Mouse (Mus musculus): ENCODE results near the gene Me1. TPM values are rescaled to one million over a fixed set of nuclear protein-coding genes. Genes with fewer than 3 reads are reported as not detected.

Gene Me1
- polyA plus RNA-seq, 1 experiment from 2014 or later: 21.7 TPM

GRCm38 (mm10) chr9:86624781-86625180 is 71.0 kb downstream of the Me1 start:
- DNase-seq (ENCODE audit: low spot score): no peak
- no peak for ATAC-seq (replicated peaks; ENCODE audit: low FRiP score, low read depth)
- H3K9ac ChIP-seq (ENCODE audit: low read depth, low read length): no peak overlapping the region
- H3K4me3 ChIP-seq (replicated peaks; ENCODE audit: low read depth, low read length): no peak overlapping the region
- WGBS: 91% methylated on average over 6 of the region's 6 CpGs
- no peaks in the 10 kb centered on the region for H3K4me1 ChIP-seq (replicated peaks; ENCODE audit: insufficient read depth, low read length)
- no peaks in the 10 kb centered on the region for H3K36me3 ChIP-seq (ENCODE audit: insufficient read depth, low read length)
- no peak overlapping the region for H3K4me2 ChIP-seq (ENCODE audit: low read length)
- no peak overlapping the region for H3K27ac ChIP-seq
- H3K9me3 ChIP-seq (replicated peaks; ENCODE audit: low read length): no peaks in the 10 kb centered on the region
- H3K27me3 ChIP-seq (ENCODE audit: insufficient read depth, low read length): no peaks in the 10 kb centered on the region
- TF ChIP-seq CTCF (IDR thresholded peaks at IDR 0.05; ENCODE audit: low read depth): no peak

DNA sequence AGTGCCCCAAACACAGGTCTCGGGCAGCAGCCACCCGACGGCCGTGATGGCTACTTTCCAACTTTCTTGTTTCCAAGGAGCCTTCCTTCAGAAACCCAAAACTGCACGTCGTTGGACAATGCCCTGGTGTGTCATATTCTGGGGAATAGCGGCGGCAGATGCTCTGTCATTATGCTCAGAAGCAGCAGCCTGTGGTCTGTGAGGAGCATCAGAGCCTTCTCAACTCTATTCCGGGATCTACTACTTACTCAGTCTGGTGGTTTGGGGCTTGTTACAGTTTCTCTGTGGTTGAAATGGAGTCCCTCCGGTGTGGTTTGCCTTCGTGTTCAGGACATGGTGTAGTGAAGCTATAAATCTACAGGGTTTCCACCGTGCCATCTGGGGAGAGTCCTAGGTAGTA is 71.7 kb downstream of the Me1 start:
- H3K9me3 ChIP-seq (replicated peaks; ENCODE audit: low read length): no peaks in the 10 kb centered on the region
- H3K27ac ChIP-seq: no peak overlapping the region
- TF ChIP-seq CTCF (IDR thresholded peaks at IDR 0.05; ENCODE audit: low read depth): no peak
- H3K4me3 ChIP-seq (replicated peaks; ENCODE audit: low read depth, low read length): no peak overlapping the region
- DNase-seq (ENCODE audit: low spot score) (no peak), ATAC-seq (replicated peaks; ENCODE audit: low FRiP score, low read depth) (no peak)
- no peaks in the 10 kb centered on the region for H3K4me1 ChIP-seq (replicated peaks; ENCODE audit: insufficient read depth, low read length)
- no peaks in the 10 kb centered on the region for H3K27me3 ChIP-seq (ENCODE audit: insufficient read depth, low read length)
- no peak overlapping the region for H3K9ac ChIP-seq (ENCODE audit: low read depth, low read length)
- H3K4me2 ChIP-seq (ENCODE audit: low read length): no peak overlapping the region
- 80% methylated on average over 12 of the region's 12 CpGs for WGBS
- H3K36me3 ChIP-seq (ENCODE audit: insufficient read depth, low read length): no peaks in the 10 kb centered on the region

DNA sequence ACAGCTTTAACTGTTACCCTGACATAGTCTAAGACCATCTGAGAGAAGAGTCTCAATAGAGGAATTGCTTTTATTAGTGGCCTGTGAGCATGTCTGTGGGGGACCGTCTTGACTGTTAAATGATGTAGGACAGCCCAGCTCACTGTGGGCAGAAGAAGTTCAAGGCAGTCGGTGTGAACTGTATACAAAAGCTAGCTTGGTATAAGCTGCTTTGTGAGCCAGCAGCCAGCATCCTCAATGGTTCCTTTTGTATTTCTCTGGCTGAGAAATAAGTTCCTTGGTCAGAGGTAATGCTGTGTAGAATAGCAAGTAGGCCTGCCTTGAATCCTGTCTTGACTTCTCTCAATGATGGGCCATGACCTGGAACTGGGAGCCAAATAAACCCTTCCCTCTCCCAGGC is 73.7 kb downstream of the Me1 start:
- Histone ChIP-seq H3K9ac (ENCODE audit: low read depth, low read length) (no peak overlapping the region), H3K36me3 (ENCODE audit: insufficient read depth, low read length) (no peaks in the 10 kb centered on the region), H3K9me3 (replicated peaks; ENCODE audit: low read length) (no peaks in the 10 kb centered on the region), H3K27me3 (ENCODE audit: insufficient read depth, low read length) (no peaks in the 10 kb centered on the region), H3K4me2 (ENCODE audit: low read length) (no peak overlapping the region), H3K27ac (no peak overlapping the region), H3K4me1 (replicated peaks; ENCODE audit: insufficient read depth, low read length) (no peaks in the 10 kb centered on the region), H3K4me3 (replicated peaks; ENCODE audit: low read depth, low read length) (no peak overlapping the region)
- TF ChIP-seq CTCF (IDR thresholded peaks at IDR 0.05; ENCODE audit: low read depth): no peak
- no peak for ATAC-seq (replicated peaks; ENCODE audit: low FRiP score, low read depth)
- WGBS: 88% methylated on average over 2 of the region's 2 CpGs
- DNase-seq (ENCODE audit: low spot score): no peak

GRCm38 (mm10) chr9:86619341-86620139 is 76.2 kb downstream of the Me1 start:
- Histone ChIP-seq H3K27ac (no peak overlapping the region), H3K36me3 (ENCODE audit: insufficient read depth, low read length) (no peaks in the 10 kb centered on the region), H3K4me3 (replicated peaks; ENCODE audit: low read depth, low read length) (no peak overlapping the region), H3K9ac (ENCODE audit: low read depth, low read length) (no peak overlapping the region), H3K4me2 (ENCODE audit: low read length) (no peak overlapping the region), H3K9me3 (replicated peaks; ENCODE audit: low read length) (no peaks in the 10 kb centered on the region), H3K4me1 (replicated peaks; ENCODE audit: insufficient read depth, low read length) (no peaks in the 10 kb centered on the region), H3K27me3 (ENCODE audit: insufficient read depth, low read length) (no peaks in the 10 kb centered on the region)
- no peak for DNase-seq (ENCODE audit: low spot score)
- TF ChIP-seq CTCF (IDR thresholded peaks at IDR 0.05; ENCODE audit: low read depth): no peak
- WGBS: 69% methylated on average over 10 of the region's 10 CpGs
- no peak for ATAC-seq (replicated peaks; ENCODE audit: low FRiP score, low read depth)

- no peak overlapping the region for H3K4me3 ChIP-seq (replicated peaks; ENCODE audit: low read depth, low read length)
- WGBS: 72% methylated on average over 7 of the region's 7 CpGs
- no peak for ATAC-seq (replicated peaks; ENCODE audit: low FRiP score, low read depth)
Measured at GRCm38 (mm10) chr9:86617837-86618492, 77.8 kb downstream of the Me1 start.

DNA sequence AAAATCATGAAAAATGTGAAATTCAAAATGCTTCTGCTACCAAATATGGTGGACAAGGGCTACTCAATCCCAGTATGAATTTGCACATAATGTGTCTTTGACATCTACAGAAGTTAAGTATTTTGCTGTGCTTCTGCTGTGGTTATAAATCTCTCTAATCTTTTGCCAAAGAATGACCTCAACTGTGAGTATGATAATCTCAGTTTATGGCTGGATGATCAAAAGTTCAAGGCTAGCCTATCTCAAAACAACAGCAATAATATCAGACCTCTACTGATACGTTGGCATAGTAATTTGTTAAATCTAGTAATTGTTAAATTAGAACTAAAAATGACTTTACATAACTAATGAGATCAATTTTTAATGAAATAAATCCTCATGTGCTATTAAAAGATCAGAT is 80.0 kb downstream of the Me1 start:
- H3K4me1 ChIP-seq (replicated peaks; ENCODE audit: insufficient read depth, low read length): no peaks in the 10 kb centered on the region
- ATAC-seq (replicated peaks; ENCODE audit: low FRiP score, low read depth): no peak
- WGBS: 76% methylated on average over 1 of the region's 1 CpGs
- H3K27me3 ChIP-seq (ENCODE audit: insufficient read depth, low read length): no peaks in the 10 kb centered on the region
- no peak overlapping the region for H3K4me2 ChIP-seq (ENCODE audit: low read length)
- no peaks in the 10 kb centered on the region for H3K36me3 ChIP-seq (ENCODE audit: insufficient read depth, low read length)
- no peak overlapping the region for H3K9ac ChIP-seq (ENCODE audit: low read depth, low read length)
- no peak for TF ChIP-seq CTCF (IDR thresholded peaks at IDR 0.05; ENCODE audit: low read depth)
- no peak for DNase-seq (ENCODE audit: low spot score)
- no peak overlapping the region for H3K27ac ChIP-seq
- no peaks in the 10 kb centered on the region for H3K9me3 ChIP-seq (replicated peaks; ENCODE audit: low read length)
- no peak overlapping the region for H3K4me3 ChIP-seq (replicated peaks; ENCODE audit: low read depth, low read length)

More at GRCm38 (mm10) chr9:86617837-86618492, 77.8 kb downstream of the Me1 start:
- H3K9me3 ChIP-seq (replicated peaks; ENCODE audit: low read length): no peaks in the 10 kb centered on the region
- no peaks in the 10 kb centered on the region for H3K27me3 ChIP-seq (ENCODE audit: insufficient read depth, low read length)
- H3K36me3 ChIP-seq (ENCODE audit: insufficient read depth, low read length): no peaks in the 10 kb centered on the region
- no peak overlapping the region for H3K4me2 ChIP-seq (ENCODE audit: low read length)
- no peak for DNase-seq (ENCODE audit: low spot score)
- H3K27ac ChIP-seq: no peak overlapping the region
- TF ChIP-seq CTCF (IDR thresholded peaks at IDR 0.05; ENCODE audit: low read depth): no peak
- H3K9ac ChIP-seq (ENCODE audit: low read depth, low read length): no peak overlapping the region
- no peaks in the 10 kb centered on the region for H3K4me1 ChIP-seq (replicated peaks; ENCODE audit: insufficient read depth, low read length)
